Mouse (Mus musculus): ENCODE results near the gene Msmb.

The Msmb gene

GRCm38 (mm10) chr14:32145809-32146511 is 4.1 kb downstream of the Msmb start:
- no peak for DNase-seq (ENCODE audit: low spot score)

DNA sequence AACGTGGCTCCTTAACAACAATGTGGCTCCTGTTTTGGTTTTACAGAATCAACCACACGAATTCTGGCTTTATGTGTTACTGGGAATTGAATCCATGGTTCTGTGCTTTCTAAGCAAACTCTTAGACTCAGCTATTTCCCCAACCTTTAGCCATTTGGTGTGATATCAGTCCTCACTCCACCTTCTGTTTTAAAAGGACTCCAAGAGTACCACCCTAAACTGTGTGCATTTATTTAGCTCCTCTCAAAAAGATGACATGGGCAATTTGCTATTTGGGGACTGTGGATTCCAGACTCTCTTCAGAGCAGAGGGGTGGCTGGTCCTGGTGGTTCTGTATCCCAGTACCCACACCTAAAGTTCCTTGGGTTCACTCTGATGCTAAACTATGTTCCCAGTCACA is 4.8 kb downstream of the Msmb start:
- no peak for DNase-seq (ENCODE audit: low spot score)

DNA sequence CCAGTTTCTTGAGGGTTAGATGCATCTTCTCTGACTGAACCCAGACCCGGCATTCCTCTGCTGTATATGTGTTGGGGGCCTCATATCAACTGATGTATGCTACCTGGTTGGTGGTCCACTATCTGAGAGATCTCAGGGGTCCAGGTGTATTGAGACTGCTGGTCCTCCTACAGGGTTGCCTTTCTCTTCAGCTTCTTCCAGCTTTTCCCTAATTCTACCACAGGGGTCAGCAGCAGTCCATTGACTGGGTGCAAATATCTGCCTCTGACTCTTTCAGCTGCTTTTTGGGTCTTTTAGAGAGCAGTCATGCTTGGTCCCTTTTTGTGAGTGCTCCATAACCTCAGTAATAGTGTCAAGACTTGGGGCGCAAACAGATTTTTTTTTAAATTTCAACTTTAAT is 9.0 kb downstream of the Msmb start:
- DNase-seq (ENCODE audit: low spot score) = no peak

GRCm38 (mm10) chr14:32152243-32152965 is 10.6 kb downstream of the Msmb start:
- DNase-seq (ENCODE audit: low spot score) = no peak

DNA sequence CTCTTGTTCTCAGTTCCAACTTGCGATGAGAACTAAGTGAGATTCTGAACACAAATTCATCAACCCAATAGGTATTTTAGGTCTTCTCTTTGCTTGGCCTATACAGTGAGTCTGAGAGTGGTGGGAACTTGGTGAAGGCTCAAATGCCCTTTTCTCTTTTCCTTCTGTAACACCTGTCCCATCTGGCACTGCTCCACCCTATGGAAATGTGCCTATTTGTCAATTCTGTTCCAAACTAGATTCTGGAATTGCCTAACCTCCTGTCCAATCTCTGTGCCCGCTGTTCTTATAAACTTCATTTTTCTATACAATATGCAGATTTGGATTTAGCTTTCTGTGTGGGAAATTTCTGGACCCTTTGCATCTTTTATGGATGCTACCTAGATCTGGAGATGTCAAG is 11.3 kb downstream of the Msmb start:
- no peak for DNase-seq (ENCODE audit: low spot score)

GRCm38 (mm10) chr14:32154758-32155157 is 12.9 kb downstream of the Msmb start:
- no peak for DNase-seq (ENCODE audit: low spot score)

- DNase-seq (ENCODE audit: low spot score) = no peak
These were observed 17.4 kb downstream of the Msmb start for GRCm38 (mm10) chr14:32159150-32159670.

- peak; percentile 99 for DNase-seq (ENCODE audit: low spot score)
These were observed 17.9 kb downstream of the Msmb start, which contains the start of gene Ncoa4 for GRCm38 (mm10) chr14:32159690-32160246. TSS of gene Ncoa4 (plus strand) at chr14:32159865.

GRCm38 (mm10) chr14:32160563-32160962 is 18.7 kb downstream of the Msmb start:
- no peak for DNase-seq (ENCODE audit: low spot score)

GRCm38 (mm10) chr14:32161090-32161885 is 19.5 kb downstream of the Msmb start:
- DNase-seq (ENCODE audit: low spot score) = no peak

DNA sequence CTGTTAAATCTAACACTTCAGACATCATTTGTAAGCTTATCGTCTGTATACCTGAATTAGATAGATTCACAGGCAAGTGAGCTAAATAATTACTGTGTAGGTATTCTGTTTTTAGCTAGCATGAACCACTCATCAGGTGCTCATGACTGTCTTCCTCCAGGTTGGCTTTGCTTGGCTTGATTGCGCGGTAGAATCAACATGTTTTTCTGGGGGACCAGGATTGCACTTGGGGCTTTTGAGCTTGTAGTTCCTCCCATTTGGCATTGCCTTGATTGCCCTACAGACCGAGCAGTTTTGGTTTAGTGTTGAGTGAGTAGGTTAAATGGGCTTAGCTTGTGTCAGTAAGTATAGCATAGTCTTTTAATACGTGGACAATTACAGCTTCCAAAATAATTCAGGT is 20.4 kb downstream of the Msmb start:
- DNase-seq (ENCODE audit: low spot score) = no peak

- DNase-seq (ENCODE audit: low spot score) = no peak
These were observed 21.5 kb downstream of the Msmb start for GRCm38 (mm10) chr14:32163203-32163888.

- no peak for DNase-seq (ENCODE audit: low spot score)
These were observed 22.6 kb downstream of the Msmb start for GRCm38 (mm10) chr14:32164173-32165051.

DNA sequence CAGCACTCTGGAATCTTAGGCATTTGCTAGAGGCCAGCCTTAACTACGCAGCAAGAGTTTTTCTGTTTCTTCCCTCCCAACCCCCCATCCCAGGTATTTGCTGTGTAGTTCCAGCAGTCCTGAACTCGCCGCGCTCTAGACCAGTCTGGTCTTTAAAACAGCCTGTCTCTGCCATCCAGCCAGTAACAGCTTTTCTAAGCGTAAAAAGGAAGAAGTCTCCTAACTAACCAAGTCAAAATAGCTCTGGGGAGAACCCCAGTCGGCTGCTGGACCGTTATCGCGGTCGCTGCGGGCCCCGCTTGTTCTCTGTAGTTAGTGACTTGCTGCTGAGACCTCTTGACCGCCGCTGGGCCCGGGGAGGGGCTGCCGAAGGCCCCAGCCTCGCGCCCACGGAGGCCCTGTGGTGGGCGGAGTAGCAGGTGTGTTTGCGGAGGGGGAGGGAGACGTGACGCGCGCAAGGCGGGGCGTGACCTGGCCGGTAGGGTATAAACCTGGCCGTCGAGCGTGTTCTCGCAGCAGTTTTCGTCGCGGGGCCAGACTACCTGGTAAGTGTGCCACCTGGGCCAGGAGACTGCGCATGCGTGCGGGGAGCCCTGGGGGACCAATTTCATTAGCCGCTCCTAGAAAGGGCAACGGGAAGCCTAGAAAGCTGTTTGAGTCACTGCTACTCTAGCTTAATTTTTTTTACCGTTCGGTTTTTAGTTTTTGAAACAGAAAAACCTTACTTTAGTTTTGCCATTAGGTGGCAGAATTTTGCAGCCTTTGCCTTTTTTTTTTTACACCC is 23.6 kb downstream of the Msmb start:
- peak; percentile 76 for DNase-seq (ENCODE audit: low spot score)

DNA sequence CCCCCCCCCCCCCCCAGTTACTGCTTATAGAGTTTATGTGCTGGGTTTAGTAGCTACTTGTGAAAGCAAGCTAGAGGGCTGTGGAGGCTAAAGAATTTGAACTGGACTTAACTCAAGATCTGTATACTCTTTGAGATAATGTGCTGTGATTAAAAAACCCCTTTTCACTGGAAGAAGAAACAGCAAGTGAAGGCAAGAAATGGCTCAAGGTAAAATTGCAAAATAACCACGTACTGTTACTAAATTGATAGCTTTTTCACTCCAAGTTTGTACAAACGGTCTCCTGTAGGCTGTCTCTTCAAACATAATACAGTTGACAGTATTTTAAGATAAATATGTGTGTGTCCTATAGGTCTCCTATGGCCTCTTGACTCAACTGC is 24.2 kb downstream of the Msmb start:
- DNase-seq (ENCODE audit: low spot score) = no peak

GRCm38 (mm10) chr14:32166840-32167239 is 25.0 kb downstream of the Msmb start:
- DNase-seq (ENCODE audit: low spot score) = no peak

GRCm38 (mm10) chr14:32167326-32167725 is 25.5 kb downstream of the Msmb start:
- DNase-seq (ENCODE audit: low spot score) = no peak

DNA sequence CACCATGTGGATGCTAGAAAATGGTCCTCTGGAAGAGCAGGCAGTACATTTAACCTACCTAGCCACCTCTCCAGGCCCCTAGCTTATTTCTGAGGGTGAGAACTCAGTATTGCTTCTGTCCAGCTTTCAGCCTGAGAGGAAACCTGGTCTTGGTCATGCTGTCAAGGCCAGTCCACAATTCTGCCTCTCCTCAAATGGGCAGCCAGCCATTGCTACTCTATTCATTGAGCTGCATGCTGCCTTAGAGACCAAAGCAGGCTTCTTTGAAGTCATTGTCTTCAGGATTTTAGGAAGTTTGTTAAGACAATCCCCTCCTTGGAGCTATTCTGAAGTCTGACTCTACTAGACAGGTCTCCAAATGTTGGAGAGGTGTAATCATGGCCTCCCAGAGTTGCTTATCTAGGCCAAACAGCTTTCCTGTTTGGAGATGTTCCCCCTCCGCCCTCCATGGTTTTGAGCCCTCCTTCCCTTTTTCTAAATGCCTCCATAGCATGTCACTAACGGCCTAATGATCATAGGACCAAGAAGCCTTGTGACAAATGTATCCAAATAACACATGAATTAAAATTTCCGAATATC is 26.9 kb downstream of the Msmb start:
- no peak for DNase-seq (ENCODE audit: low spot score)

GRCm38 (mm10) chr14:32170137-32170536 is 28.3 kb downstream of the Msmb start:
- DNase-seq (ENCODE audit: low spot score) = no peak

Measured in urinary bladder, postnatal 25 days (tissue).